Mouse (Mus musculus): Measurements from ENCODE around the gene Rwdd1.
"Not testable (repeated sequence)": the region's sequence is repeated elsewhere in the genome, so short reads cannot be mapped to it uniquely, and the experiment has no call there.

The Rwdd1 gene

DNA sequence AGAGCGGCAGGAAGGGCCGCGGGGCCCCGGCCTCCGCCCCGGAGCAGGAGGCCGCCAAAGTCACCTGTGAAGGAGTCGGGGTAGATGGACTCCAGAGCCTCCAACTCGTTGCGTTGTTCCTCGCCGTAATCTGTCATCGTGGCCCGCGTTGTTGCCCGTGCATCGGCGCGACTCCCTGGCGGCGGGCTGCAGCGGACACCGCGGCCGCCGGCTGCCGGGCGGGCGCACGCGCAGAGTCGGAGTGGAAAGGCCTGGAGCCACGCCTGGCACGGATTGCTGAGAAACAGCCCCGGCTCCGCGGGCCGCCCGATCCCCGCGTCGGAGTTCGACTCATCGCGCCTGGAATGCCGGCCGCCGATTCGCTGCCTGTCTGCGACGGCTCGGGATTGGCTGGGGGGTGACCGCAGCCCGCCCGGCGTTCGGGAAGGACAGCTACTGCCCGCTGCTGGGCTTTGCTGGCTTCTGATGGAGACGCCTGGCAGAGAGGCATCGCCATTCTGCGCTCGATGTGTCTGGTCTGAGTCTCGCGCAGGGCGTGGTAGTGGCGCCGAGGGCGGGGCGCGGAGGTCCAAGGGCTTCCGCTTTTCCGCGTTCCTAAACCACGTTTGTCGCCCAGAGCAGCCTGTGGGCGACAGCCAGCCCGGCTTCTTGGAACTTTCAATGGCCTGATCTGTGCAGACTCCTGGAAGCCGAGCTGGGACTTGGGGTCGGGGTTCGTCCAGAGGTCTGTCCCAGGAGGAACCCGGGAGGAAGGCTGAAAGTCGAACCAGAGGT lies at the start of gene Rwdd1:
Gene Rwdd1 (minus strand): TSS at position 323 of the 774 bp plus-strand sequence.
- peak; percentile 99 for DNase-seq

DNA sequence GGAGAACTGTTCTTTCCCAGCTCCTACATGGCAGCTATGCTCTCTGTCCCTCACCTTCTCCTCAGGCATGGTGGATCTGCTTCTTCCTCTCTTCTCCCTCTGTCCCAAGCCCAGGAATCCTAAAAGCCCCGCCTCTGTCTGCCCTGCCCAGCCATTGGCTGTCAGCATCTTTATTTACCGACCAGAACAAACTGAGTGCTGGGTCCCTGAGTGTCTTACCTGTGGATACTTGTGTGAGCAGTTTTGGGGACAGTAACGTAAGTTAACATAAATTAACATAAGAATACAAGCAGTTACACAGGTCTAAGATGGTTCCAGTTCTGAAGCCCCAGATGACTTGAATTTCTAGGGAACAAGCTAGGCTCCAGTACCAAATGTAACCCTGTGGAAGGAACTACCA lies 47.2 kb upstream of the Rwdd1 start:
- DNase-seq: no peak

DNA sequence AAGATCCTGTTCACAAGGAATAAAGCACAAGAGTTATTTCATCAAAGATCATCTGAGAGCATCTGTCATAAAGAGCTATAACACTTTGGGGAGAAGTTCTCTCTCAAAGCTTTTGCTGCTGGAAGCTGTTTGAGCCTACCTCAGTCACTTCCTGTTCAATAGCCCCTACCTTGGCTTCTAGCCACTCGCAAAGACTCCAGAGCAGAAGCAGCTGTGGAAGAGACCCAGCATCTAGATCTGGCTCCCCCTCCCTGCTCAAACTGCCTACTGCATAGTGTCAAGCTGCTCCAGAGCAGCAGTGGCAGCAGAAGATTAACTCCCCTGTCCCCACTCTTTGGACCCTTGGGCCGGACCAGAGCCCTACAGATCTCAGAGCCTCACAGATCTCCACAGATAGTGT lies 34.6 kb upstream of the Rwdd1 start:
- no peak for DNase-seq

DNA sequence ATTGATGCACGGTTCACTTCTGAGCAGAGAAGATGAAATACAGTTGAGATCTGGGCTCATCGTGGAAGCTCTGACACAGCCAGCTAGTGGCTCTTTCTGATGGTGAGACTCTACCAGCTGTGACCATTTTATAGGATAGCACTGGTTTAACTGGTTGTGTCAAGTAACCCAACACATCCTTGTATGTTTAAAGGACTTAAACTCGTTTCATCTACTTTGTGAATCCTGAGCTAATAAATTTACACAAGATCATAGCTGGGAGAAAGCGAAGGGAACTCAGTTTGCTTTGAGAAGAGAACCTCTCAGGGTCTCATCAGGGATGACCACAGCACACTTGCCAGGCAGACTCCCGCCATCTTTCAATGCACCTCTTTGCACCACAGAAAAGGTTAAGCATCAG lies 24.8 kb upstream of the Rwdd1 start, which contains the start of gene Calhm4:
Gene Calhm4 (minus strand): TSS at position 101 of the 400 bp plus-strand sequence.
- DNase-seq: no peak

DNA sequence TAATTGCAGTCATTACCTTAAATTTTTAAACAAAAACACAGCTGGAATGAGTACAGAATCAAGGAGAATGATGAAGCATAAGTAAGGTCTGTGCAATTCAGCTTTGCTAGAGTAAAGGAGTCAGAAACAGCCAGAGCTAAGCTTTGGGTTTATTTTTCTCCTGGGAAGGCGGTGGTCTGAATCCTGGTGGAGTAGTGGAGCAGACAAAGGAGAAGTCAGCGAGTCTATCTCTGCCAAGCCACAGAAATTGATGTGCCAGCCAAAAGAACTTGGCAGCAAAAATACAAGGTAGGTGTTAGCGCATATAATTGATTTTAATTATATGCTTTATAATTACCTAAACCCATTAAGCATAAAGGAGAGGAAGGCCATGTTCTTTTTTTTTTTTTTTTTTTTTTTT lies 18.0 kb upstream of the Rwdd1 start, which contains the start of gene Trappc3l:
Gene Trappc3l (plus strand): TSS at position 197 of the 400 bp plus-strand sequence.
- no peak for DNase-seq

DNA sequence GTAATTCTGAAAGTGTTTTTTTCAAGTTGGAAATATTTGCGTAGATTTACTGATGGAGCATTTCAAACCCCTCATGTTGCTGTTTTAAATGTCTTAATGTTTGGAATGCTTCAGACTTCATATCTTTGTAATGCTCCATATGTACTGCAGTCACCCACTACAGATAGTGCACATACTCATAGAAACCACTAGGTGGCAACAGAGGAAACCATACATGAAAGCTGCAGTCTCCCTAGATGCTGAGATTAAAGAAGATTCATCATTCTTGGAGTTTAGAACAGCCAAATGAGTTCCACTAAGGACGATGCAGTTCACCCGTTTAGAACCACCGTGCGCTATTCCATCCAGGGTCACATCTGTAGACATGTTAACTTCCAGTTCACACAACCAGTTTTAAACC lies 17.2 kb upstream of the Rwdd1 start:
- no peak for DNase-seq

DNA sequence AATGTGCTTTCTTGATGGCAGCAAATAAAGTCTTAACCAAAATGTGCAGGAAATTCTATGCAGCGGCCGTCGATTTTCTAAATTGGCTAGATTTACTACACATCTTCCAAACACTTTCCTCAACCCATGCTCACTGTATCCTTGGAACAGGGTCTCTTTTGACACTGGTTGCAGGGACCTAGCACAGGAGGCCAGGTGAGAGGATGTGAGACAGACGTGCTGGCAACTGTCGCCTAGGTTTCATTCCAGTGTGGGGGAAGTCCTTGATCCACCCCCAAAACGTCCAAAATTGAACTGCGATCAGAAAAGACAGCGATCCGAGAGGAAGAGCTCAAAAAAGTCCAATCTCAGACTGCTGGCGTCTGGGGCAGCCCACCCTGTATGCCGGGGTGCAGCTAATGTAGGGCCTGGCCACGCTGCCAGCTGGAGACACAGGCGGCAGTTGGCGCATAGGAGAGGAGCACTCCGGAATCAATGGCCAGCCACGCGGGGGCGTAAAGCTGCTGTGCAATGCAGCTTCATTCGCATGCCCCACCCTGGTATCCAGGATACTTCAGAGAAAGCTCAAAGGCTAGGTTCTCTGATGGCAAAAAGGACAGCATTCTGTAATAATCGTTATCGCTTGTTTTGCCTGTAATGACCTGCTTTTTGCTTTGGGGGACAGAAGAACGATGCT lies 14.3 kb upstream of the Rwdd1 start:
- peak; percentile 36 for DNase-seq

DNA sequence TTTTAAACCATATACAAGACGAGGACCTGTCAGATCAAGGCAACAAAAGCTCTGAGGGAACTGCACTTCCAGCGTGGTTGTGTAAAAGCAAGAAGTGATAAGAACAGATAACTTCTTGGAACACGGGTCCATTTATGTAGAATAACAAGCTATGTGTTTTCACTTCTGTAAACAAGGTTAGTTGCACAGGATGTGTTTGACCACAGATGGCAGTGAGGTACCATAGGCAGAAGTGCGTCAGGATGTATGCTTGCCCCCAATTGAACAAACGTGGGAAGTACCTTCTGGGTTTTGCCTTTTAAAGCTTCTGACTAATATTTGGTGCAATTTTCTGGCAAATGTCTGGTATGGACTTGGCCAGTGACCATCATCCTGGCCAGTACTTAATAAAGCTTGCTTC lies 10.9 kb upstream of the Rwdd1 start:
- no peak for DNase-seq

DNA sequence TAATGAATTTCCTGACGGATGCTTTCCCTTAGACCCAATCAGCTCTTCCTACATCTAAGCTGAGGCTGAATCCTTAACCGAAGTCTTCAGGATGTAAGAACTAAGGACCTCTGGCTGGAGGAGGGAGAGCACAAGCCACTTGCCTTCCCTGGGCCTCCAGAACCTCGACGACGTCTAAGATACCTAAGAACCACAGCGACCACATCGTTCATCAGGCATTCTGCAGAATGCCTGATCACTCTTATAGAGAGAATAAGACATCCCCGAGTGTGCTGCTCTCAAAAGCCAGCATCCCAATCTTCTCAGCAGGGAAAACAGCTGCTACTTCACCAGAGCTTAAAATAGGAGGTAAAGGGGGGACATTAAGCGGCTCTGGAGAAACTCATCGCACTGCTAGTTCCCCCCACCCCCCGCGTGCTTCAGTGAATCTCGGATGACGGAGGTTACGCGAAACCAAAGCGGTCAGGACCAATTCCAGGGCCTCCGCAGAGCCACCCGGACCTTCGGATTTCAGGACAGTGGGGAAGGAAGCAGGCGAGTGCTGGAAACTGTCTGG lies 600 bp downstream of the Rwdd1 start:
- DNase-seq: no peak

DNA sequence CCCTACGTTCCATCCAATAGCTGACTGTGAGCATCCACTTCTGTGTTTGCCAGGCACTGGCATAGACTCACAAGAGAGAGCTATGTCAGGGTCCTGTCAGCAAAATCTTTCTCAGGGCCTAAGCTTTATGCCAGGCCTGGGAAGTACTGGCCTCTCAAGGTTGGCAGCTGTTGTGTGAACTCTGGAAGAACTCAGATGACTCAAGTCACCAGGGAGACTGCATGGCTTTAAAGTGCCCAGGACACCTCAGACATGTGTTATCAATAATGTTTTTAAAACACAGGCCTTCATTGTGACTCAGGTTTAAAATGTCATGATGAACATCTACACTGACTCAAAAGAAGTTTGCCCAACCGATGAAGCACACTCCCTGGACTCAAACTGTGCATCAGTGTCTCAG lies 6.2 kb downstream of the Rwdd1 start:
- DNase-seq: no peak

DNA sequence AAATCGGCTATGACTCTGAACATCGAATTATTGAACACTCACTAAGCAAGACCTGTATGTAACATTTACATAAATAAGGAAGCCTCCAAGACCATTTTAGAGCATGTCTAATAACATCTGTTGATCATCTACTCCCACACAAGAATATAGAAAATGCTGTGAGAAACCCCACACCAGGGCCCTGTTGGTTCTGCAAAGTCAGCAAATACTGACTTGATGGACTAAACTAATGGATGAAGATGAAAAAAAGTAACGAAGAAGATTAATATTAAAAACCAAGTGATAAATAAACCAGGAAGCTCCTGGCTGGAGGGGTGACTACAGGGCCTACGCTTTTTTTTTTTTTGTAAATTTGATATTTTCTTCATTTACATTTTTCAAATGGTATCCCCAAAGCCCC lies 6.8 kb downstream of the Rwdd1 start:
- no peak for DNase-seq

DNA sequence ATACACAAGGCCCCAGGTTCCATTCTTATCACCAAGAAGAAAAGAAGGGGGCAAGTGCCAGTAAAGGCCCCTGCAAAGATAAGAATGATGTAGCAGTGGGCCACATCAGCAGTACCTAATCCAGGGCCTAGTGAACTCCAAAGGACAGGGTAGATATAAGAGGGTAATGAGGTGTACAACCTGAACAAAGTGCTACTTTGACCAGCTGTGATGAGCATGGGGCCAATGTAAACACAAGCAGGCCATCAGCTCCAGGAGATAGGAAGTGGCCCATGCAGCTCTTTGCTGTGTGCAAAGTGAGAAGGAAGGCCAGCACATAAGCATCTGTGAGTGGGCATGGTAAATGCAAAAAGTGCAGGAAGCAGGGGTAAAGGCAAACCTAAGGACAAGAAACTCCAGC lies 21.0 kb downstream of the Rwdd1 start:
- no peak for DNase-seq

DNA sequence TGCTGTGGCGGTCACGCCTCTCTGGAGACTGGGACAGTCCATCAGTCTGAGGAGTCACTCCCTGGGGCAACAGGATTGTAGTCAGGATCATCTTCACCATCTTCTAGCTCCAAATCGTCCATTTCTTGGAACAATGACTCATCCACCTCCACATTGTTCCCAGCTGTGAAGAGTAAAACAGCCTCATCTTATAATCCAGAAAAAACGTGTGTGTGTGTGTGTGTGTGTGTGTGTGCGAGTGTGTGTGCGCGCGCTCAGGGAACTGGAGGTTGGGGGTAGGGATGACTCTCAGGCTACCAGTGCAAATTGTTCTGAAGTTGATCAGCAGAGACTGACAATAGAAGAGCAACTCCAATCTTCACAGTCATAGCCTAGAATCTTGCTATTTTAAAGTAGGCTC lies 22.7 kb downstream of the Rwdd1 start:
- DNase-seq: not testable (repeated sequence)

DNA sequence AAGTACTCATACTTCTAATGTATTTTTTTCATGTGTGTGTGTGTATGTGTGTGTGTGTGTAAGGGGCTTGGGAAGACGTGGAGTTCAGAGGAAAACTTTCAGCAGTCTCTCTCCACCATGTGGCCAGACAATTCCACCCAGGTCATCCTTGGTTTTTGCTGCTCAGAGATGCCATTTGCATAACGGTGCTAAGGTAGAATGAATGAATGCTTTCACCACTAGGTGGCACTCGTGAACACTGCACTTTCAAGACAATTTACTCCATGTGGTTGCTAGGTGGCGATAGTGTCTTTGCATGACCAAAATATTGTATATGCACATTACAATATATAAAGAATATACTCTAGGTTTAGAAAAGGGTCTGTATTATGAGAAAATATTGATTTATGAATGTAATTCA lies 32.7 kb downstream of the Rwdd1 start:
- peak; percentile 27 for DNase-seq

DNA sequence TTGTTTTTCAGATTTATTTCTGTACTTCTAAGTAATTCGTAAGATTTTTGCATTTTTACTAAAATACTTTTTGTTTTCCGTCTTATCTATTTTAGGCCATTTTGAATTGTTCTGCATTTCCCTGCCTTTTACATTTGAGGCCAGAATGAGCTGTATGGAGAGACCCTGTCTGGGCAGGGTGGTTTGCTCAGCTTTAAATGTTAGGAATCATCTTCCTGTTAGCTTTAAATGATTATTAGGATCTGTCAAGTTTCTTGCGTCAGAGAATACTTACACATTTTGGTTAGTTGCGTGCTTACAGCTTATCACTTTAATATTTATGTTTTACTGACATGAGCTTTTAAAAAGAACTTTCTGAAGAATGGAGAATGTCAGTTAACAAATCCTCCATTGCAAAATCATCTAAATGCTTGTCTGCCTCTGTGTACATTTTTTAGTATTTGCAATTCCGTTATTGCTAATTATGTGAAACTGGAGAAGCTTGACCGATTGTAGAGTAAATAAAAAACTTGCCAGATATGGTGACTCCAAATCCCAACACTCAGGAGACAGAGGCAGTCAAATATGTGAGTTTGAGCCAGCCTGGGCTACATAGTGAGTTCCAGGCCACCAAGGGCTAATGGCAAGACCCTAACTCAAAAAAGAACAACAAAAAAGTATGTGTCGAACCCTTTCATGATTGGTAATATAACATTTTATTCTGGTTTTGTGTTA lies 44.5 kb downstream of the Rwdd1 start:
- DNase-seq: no peak

DNA sequence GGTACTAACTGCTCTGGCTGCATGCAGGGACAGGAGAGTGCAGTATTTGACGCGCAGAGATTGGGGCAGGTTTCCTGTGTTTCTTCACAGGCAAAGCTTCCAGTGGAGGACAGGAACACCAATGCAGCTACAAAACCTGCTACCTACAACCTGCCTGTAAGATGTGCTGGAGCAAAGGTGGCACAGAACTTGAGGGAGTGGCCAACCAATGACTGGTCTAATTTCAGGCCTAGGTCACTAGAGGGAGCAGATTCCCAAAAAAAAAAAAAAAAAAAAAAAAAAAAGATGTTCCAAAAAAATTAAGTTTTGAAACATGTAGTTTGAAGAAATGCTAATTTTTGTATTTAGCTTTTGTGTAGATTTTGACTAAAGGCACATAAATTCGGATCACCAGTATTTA lies 66.9 kb downstream of the Rwdd1 start:
- no peak for DNase-seq

DNA sequence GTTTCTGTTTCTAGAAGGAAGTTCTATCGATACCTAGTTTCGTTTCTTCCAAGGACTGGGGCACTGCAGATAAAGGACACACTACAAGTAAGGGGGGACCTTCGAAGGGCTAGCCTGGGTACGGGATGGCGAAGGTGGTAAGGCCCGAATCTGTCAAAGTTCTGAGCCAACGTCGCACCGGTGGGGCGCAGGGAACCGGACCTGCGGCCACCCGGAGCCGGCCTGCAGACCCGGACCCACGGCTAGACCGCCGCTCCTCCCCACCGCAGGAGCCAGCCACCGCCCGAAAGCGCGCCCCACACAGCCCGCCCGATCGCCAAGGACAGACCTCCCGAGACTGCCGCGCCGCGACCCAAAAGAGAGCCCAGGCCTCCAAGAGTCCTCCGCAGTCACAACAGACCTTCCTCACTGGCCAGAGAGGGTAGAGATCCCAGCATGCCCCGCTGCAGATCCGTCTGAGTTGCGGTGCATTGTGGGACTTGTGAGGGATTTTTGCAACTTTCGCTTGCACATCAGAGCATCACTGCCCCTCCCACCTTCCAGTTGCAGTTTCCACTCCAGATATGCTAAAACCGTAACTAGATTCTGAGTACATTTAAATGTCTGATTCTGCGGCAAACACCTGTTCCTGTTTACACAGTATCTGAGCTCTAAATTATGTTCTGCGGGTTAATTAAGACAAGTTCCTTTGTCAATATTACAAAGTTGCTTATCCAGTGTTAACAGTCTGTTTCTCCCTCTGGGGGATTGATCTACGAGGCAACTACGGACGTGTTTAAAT lies 68.4 kb downstream of the Rwdd1 start, which contains the start of gene Zup1:
Gene Zup1 (minus strand): TSS at position 467 of the 781 bp plus-strand sequence.
- peak; percentile 83 for DNase-seq

All from kidney, adult 11 months (tissue).